Mouse (Mus musculus) liver, adult 2 months (tissue): ENCODE data around the gene Gng10.

ENCODE experiments used
- CTCF ChIP-seq: fragments of 200-500 bp; IDR thresholded peaks from 2 replicates; pipeline ENCODE4 v1.5.1; 2011; ENCODE audit warnings: low read depth, low read length, control low read depth
- POLR2A ChIP-seq: fragments of 200-500 bp; IDR thresholded peaks from 2 replicates; pipeline ENCODE4 v1.6.1; 2011; ENCODE audit warnings: low read length, control low read depth; ENCODE audit not compliant: insufficient read depth; ENCODE audit errors: extremely low read depth

DNA sequence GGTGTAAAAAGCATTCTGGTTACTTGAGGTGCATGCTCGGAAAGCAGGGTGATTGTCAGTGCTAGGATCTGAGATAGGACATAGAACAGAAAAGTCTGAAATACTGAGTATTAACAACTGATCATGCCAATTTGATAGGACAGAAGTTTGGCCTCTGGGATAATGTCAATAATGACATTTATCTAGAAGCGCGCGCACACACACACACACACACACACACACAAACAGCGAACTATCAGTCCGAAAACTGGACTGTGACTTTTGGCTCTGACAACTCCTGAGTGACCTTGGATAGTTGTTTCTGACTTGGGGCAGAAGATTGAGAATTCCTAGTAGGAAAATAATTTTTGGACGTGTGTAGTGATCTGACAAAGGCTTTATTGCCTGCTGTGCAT lies 31.1 kb upstream of the Gng10 start:
- no peak for TF ChIP-seq POLR2A
- TF ChIP-seq CTCF, result no peak
